Comparison of ENCODE assay signal across 8 mouse cellular contexts in genomic region chr7:116503879-116504817, GRCm38 (mm10). TPM values are rescaled to one million over a fixed set of nuclear protein-coding genes. Genes with fewer than 3 reads are reported as not detected.
DNase-seq lines count a peak whose midpoint lies in the region; ATAC-seq lines count a peak whose summit lies in the region.

TSS of gene Nucb2 (plus strand) at chr7:116504369.

- peaks cover 4% of the 10 kb centered on the region; the same call in 1 of the 2 replicates for H3K4me1 ChIP-seq in brown adipose tissue, adult 24 weeks (ENCODE audit: control insufficient read depth, insufficient read depth, insufficient read length, low read length)
- H3K4me1 ChIP-seq in heart, embryonic 13.5 days, result peaks cover 8% of the 10 kb centered on the region; the same call in 1 of the 2 replicates
- peaks cover 14% of the 10 kb centered on the region for H3K4me1 ChIP-seq in liver, embryonic 12.5 days
- H3K4me1 ChIP-seq in stomach, embryonic 15.5 days, result no peaks in the 10 kb centered on the region

- peak within 1 kb of the TSS; percentile 74 for H3K4me3 ChIP-seq in brown adipose tissue, adult 24 weeks (ENCODE audit: insufficient read depth, low read depth, low read length)
- H3K4me3 ChIP-seq in heart, embryonic 13.5 days, result peak within 1 kb of the TSS; percentile 70
- peak within 1 kb of the TSS; percentile 60 for H3K4me3 ChIP-seq in liver, embryonic 12.5 days
- peak within 1 kb of the TSS; percentile 81 for H3K4me3 ChIP-seq in stomach, embryonic 15.5 days (replicated peaks)

- ATAC-seq in heart, embryonic 13.5 days (ENCODE audit: extremely low read depth, insufficient number of reproducible peaks, low FRiP score, low TSS enrichment), result peak; percentile 98
- ATAC-seq in liver, embryonic 12.5 days, result peak; percentile 99
- ATAC-seq in stomach, embryonic 15.5 days (ENCODE audit: insufficient read depth, low FRiP score, low read depth), result peak; percentile 100

- under 1% methylated on average over 51 of the region's 51 CpGs for WGBS in heart, embryonic 13.5 days
- WGBS in liver, embryonic 12.5 days (ENCODE audit: insufficient replicate concordance), result under 1% methylated on average over 51 of the region's 51 CpGs
- WGBS in stomach, embryonic 15.5 days, result under 1% methylated on average over 51 of the region's 51 CpGs

- peaks cover 3% of the 10 kb centered on the region; the same call in 1 of the 2 replicates for H3K36me3 ChIP-seq in heart, embryonic 13.5 days
- H3K36me3 ChIP-seq in liver, embryonic 12.5 days, result no peaks in the 10 kb centered on the region
- no peaks in the 10 kb centered on the region for H3K36me3 ChIP-seq in stomach, embryonic 15.5 days

- H3K27me3 ChIP-seq in heart, embryonic 13.5 days (replicated peaks), result no peaks in the 10 kb centered on the region
- H3K27me3 ChIP-seq in liver, embryonic 12.5 days (replicated peaks), result no peaks in the 10 kb centered on the region
- H3K27me3 ChIP-seq in stomach, embryonic 15.5 days (replicated peaks), result no peaks in the 10 kb centered on the region

- peak; percentile 99 for DNase-seq in CD4-positive, CD25-positive, alpha-beta regulatory T cell, adult 2 months (ENCODE audit: low read depth, low spot score)
- DNase-seq in fat pad, adult 2 months (ENCODE audit: extremely low read depth, low read depth, low spot score), result peak; percentile 82
- peak; percentile 99 for DNase-seq in kidney, postnatal 10 days
- peak; percentile 68 to 96 for DNase-seq in natural killer cell, adult 2 months (ENCODE audit: low spot score in 2 of 2)

- H3K4me2 ChIP-seq in heart, embryonic 13.5 days, result peak within 1 kb of the TSS; percentile 86
- peak within 1 kb of the TSS; percentile 89 for H3K4me2 ChIP-seq in liver, embryonic 12.5 days
- peak within 1 kb of the TSS; percentile 88 for H3K4me2 ChIP-seq in stomach, embryonic 15.5 days

- peak within 1 kb of the TSS; percentile 26; the same call in 1 of the 2 replicates for H3K27ac ChIP-seq in brown adipose tissue, adult 24 weeks (replicated peaks; ENCODE audit: low read depth, low read length)
- peak within 1 kb of the TSS; percentile 12; the same call in 1 of the 2 replicates for H3K27ac ChIP-seq in heart, embryonic 13.5 days (replicated peaks)
- no peak within 1 kb of the TSS for H3K27ac ChIP-seq in liver, embryonic 12.5 days
- peak within 1 kb of the TSS; percentile 57 for H3K27ac ChIP-seq in stomach, embryonic 15.5 days

- no peaks in the 10 kb centered on the region for H3K9me3 ChIP-seq in heart, embryonic 13.5 days
- no peaks in the 10 kb centered on the region for H3K9me3 ChIP-seq in liver, embryonic 12.5 days (replicated peaks)
- H3K9me3 ChIP-seq in stomach, embryonic 15.5 days, result no peaks in the 10 kb centered on the region

- peak within 1 kb of the TSS; percentile 86 for H3K9ac ChIP-seq in heart, embryonic 13.5 days
- peak within 1 kb of the TSS; percentile 59 for H3K9ac ChIP-seq in liver, embryonic 12.5 days
- peak within 1 kb of the TSS; percentile 67 for H3K9ac ChIP-seq in stomach, embryonic 15.5 days

RNA-seq across cellular contexts. Expression of gene Nucb2, which starts in this region (rescaled TPM):
- polyA plus RNA-seq in brown adipose tissue, adult 24 weeks (2012; ENCODE audit: insufficient read depth, insufficient read length, missing spikeins), result 5.2 and 9.1 TPM in 2 replicates
- polyA plus RNA-seq in heart, embryonic 13.5 days (2015; fragmentation: Nextera tagmentation; extraction: Ambion mirVana), result 6.5 and 7.7 TPM in 2 replicates
- polyA plus RNA-seq in liver, embryonic 12.5 days (2016; fragmentation: Nextera tagmentation; extraction: Ambion mirVana), result 3.3 and 3.5 TPM in 2 replicates
- polyA plus RNA-seq in stomach, embryonic 15.5 days (2015; fragmentation: Nextera tagmentation; extraction: Ambion mirVana), result 28.6 and 29.7 TPM in 2 replicates
